Mouse (Mus musculus) right cerebral cortex, postnatal 10 days (tissue): ENCODE measurements around the gene Tanc1.

Experiments
- DNase-seq, 2 experiments: peaks; one replicate each; pipeline ENCODE4 v3.0.0; 2021; ENCODE audit warnings: low spot score in 2 of 2

Tanc1 gene

GRCm38 (mm10) chr2:59791596-59791995, 179.8 kb downstream of the Tanc1 start:
- no peak for DNase-seq

- no peak for DNase-seq
Observed at GRCm38 (mm10) chr2:59793337-59793736, 181.5 kb downstream of the Tanc1 start.

GRCm38 (mm10) chr2:59794838-59795237, 183.0 kb downstream of the Tanc1 start:
- peak; percentile 54 to 69 for DNase-seq

- no peak for DNase-seq
Observed at GRCm38 (mm10) chr2:59798934-59799532, 187.2 kb downstream of the Tanc1 start.

GRCm38 (mm10) chr2:59799572-59799971, 187.7 kb downstream of the Tanc1 start:
- no peak for DNase-seq

GRCm38 (mm10) chr2:59800481-59801266, 188.8 kb downstream of the Tanc1 start:
- no peak for DNase-seq

- no peak for DNase-seq
Observed at GRCm38 (mm10) chr2:59802722-59803387, 191.0 kb downstream of the Tanc1 start.

GRCm38 (mm10) chr2:59805595-59805994, 193.8 kb downstream of the Tanc1 start:
- DNase-seq = no peak

- no peak for DNase-seq
Observed at GRCm38 (mm10) chr2:59806038-59806437, 194.2 kb downstream of the Tanc1 start.

GRCm38 (mm10) chr2:59808608-59809007, 196.8 kb downstream of the Tanc1 start:
- DNase-seq = no peak

- no peak for DNase-seq
Observed at GRCm38 (mm10) chr2:59810039-59810438, 198.2 kb downstream of the Tanc1 start.

GRCm38 (mm10) chr2:59811247-59811646, 199.4 kb downstream of the Tanc1 start:
- DNase-seq = no peak

- no peak for DNase-seq
Observed at GRCm38 (mm10) chr2:59812641-59813040, 200.8 kb downstream of the Tanc1 start.

- no peak for DNase-seq
Observed at GRCm38 (mm10) chr2:59813457-59813856, 201.6 kb downstream of the Tanc1 start.

- no peak for DNase-seq
Observed at GRCm38 (mm10) chr2:59814997-59815396, 203.2 kb downstream of the Tanc1 start.

GRCm38 (mm10) chr2:59818663-59819062, 206.8 kb downstream of the Tanc1 start:
- DNase-seq = no peak

GRCm38 (mm10) chr2:59819415-59819814, 207.6 kb downstream of the Tanc1 start:
- DNase-seq = no peak

- DNase-seq = no peak
Observed at GRCm38 (mm10) chr2:59820088-59820487, 208.2 kb downstream of the Tanc1 start.

- no peak for DNase-seq
Observed at GRCm38 (mm10) chr2:59821044-59821443, 209.2 kb downstream of the Tanc1 start.

- no peak for DNase-seq
Observed at GRCm38 (mm10) chr2:59824289-59824688, 212.4 kb downstream of the Tanc1 start.

GRCm38 (mm10) chr2:59825380-59825779, 213.5 kb downstream of the Tanc1 start:
- no peak for DNase-seq

GRCm38 (mm10) chr2:59828103-59828655, 216.3 kb downstream of the Tanc1 start:
- DNase-seq = peak in 1 of 2 experiments; percentile 43
